ENCODE assay signal across 10 mouse cellular contexts in genomic region chr11:100402240-100402639, GRCm38 (mm10). TPM values are rescaled to one million over a fixed set of nuclear protein-coding genes. Genes with fewer than 3 reads are reported as not detected.
A peak's percentile ranks its signal among the peaks of the same experiment; 100 is the strongest.
DNase-seq lines count a peak whose midpoint lies in the region; ATAC-seq and TF ChIP-seq lines count a peak whose summit lies in the region.
"Had no signal": no experiment of that assay in that cellular context is flagged by ENCODE, and none has a peak within 500 bp of the region (broad histone marks: within the 10 kb centered on the region; RNA-seq: fewer than 3 reads in every experiment).

No protein-coding gene starts in this region.

- WGBS in lung, postnatal 0 days = 28% methylated on average over 6 of the region's 6 CpGs
- WGBS in heart, adult 2 months = 32% methylated on average over 6 of the region's 6 CpGs
- 28% methylated on average over 6 of the region's 6 CpGs for WGBS in stomach, embryonic 15.5 days

- DNase-seq in lung, postnatal 0 days (ENCODE audit: low spot score) = peak; percentile 40
- no peak for DNase-seq in lung, postnatal 10 days
- peak; percentile 62 to 81 for DNase-seq in heart, adult 2 months
- DNase-seq in heart, postnatal 4 days = peak; percentile 76
- no peak for DNase-seq in thymus, postnatal 14 days
- no peak for DNase-seq in kidney, adult 11 months

- no peaks in the 10 kb centered on the region for H3K27me3 ChIP-seq in lung, postnatal 0 days (replicated peaks; ENCODE audit: insufficient read depth, low read length)
- no peaks in the 10 kb centered on the region for H3K27me3 ChIP-seq in heart, adult 2 months (ENCODE audit: control insufficient read depth, insufficient read depth, low read length)
- no peaks in the 10 kb centered on the region for H3K27me3 ChIP-seq in stomach, embryonic 15.5 days (replicated peaks)

- H3K9me3 ChIP-seq in lung, postnatal 0 days (ENCODE audit: low read length) = no peaks in the 10 kb centered on the region
- H3K9me3 ChIP-seq in stomach, embryonic 15.5 days = no peaks in the 10 kb centered on the region
- H3K9me3 ChIP-seq: G1E; midbrain, embryonic 10.5 days had no signal

- H3K4me3 ChIP-seq in lung, postnatal 0 days (ENCODE audit: low read depth, low read length) = no peak overlapping the region
- H3K4me3 ChIP-seq in heart, adult 2 months = no peak overlapping the region
- H3K4me3 ChIP-seq in stomach, embryonic 15.5 days (replicated peaks) = no peak overlapping the region
- H3K4me3 ChIP-seq: midbrain, embryonic 10.5 days had no signal

- H3K36me3 ChIP-seq in lung, postnatal 0 days (ENCODE audit: insufficient read depth, low read length) = no peaks in the 10 kb centered on the region
- no peaks in the 10 kb centered on the region for H3K36me3 ChIP-seq in heart, adult 2 months (ENCODE audit: control insufficient read depth, insufficient read depth, low read length)
- no peaks in the 10 kb centered on the region for H3K36me3 ChIP-seq in stomach, embryonic 15.5 days
- H3K36me3 ChIP-seq: G1E; midbrain, embryonic 10.5 days had no signal

- no peaks in the 10 kb centered on the region for H3K79me2 ChIP-seq in heart, adult 2 months (replicated peaks; ENCODE audit: control insufficient read depth, insufficient read depth, low read length)

- H3K27ac ChIP-seq in lung, postnatal 0 days (ENCODE audit: low read length) = peak overlapping the region; percentile 85
- H3K27ac ChIP-seq in heart, adult 2 months = peak overlapping the region; percentile 93
- H3K27ac ChIP-seq in stomach, embryonic 15.5 days = peak overlapping the region; percentile 84
- H3K27ac ChIP-seq: midbrain, embryonic 10.5 days had no signal

- no peak for ATAC-seq in lung, postnatal 0 days
- ATAC-seq in stomach, embryonic 15.5 days (ENCODE audit: insufficient read depth, low FRiP score, low read depth) = no peak
- ATAC-seq: inflammation-experienced regulatory T-cells, adult 6 months had no signal

- H3K9ac ChIP-seq in lung, postnatal 0 days (replicated peaks; ENCODE audit: low read depth) = no peak overlapping the region
- H3K9ac ChIP-seq in heart, adult 2 months (ENCODE audit: low read depth, low read length) = peak overlapping the region; percentile 36
- no peak overlapping the region for H3K9ac ChIP-seq in stomach, embryonic 15.5 days

- intact Hi-C loops in heart, adult 2 months (cut with DNase I) = no loop called here

- TF ChIP-seq POLR2A in heart, adult 2 months (IDR thresholded peaks at IDR 0.05; ENCODE audit: insufficient read depth, low read depth, low read length) = peak; percentile 65

- H3K4me1 ChIP-seq in lung, postnatal 0 days (ENCODE audit: insufficient read depth, low read depth, low read length) = peaks cover 15% of the 10 kb centered on the region; the same call in 1 of the 2 replicates
- peaks cover 28% of the 10 kb centered on the region for H3K4me1 ChIP-seq in heart, adult 2 months (ENCODE audit: control insufficient read depth, insufficient read depth, low read length)
- peaks cover 41% of the 10 kb centered on the region for H3K4me1 ChIP-seq in stomach, embryonic 15.5 days

- no peak for TF ChIP-seq EP300 in lung, postnatal 0 days (IDR thresholded peaks at IDR 0.05)
- peak; percentile 75; the same call in 1 of the 2 replicates for TF ChIP-seq EP300 in heart, adult 2 months (IDR thresholded peaks at IDR 0.05; ENCODE audit: insufficient read depth, low read depth, low read length)

- TF ChIP-seq CTCF in lung, postnatal 0 days (IDR thresholded peaks at IDR 0.05) = no peak
- TF ChIP-seq CTCF in heart, adult 2 months (IDR thresholded peaks at IDR 0.05) = no peak

- H3K4me2 ChIP-seq in lung, postnatal 0 days (replicated peaks; ENCODE audit: low read depth, low read length) = no peak overlapping the region
- H3K4me2 ChIP-seq in stomach, embryonic 15.5 days = peak overlapping the region; percentile 19

RNA-seq across cellular contexts. Expression of gene Jup, which starts 4.7 kb away (rescaled TPM):
- 231 and 251 TPM in 2 replicates for polyA plus RNA-seq in lung, postnatal 0 days (2015; fragmentation: Nextera tagmentation; extraction: Ambion mirVana)
- 100 to 1,000 TPM; 234 to 237 TPM for total RNA-seq in heart, adult 2 months (2021)
- polyA plus RNA-seq in heart, adult 2 months (2012; rRNA removed) = 317 and 318 TPM in 2 replicates
- total RNA-seq in heart, postnatal 4 days (2021) = 100 to 1,000 TPM; 223 to 234 TPM
- polyA plus RNA-seq in stomach, embryonic 15.5 days (2015; fragmentation: Nextera tagmentation; extraction: Ambion mirVana) = 163 and 173 TPM in 2 replicates
- polyA plus RNA-seq: G1E had no signal

RNA-seq across cellular contexts. Expression of gene P3h4, which starts 12.4 kb away (rescaled TPM):
- 44.9 and 47.1 TPM in 2 replicates for polyA plus RNA-seq in lung, postnatal 0 days (2015; fragmentation: Nextera tagmentation; extraction: Ambion mirVana)
- total RNA-seq in heart, adult 2 months (2021) = 10 to 100 TPM; 13.4 to 16.8 TPM
- 29.7 and 35.6 TPM in 2 replicates for polyA plus RNA-seq in heart, adult 2 months (2012; rRNA removed)
- total RNA-seq in heart, postnatal 4 days (2021) = 10 to 100 TPM; 28.0 to 30.0 TPM
- polyA plus RNA-seq in stomach, embryonic 15.5 days (2015; fragmentation: Nextera tagmentation; extraction: Ambion mirVana) = 57.6 and 61.7 TPM in 2 replicates
- total RNA-seq: G1E had no signal
- polyA plus RNA-seq: G1E had no signal

RNA-seq across cellular contexts. Expression of gene Fkbp10, which starts 13.3 kb away (rescaled TPM):
- polyA plus RNA-seq in lung, postnatal 0 days (2015; fragmentation: Nextera tagmentation; extraction: Ambion mirVana) = 75.6 and 86.5 TPM in 2 replicates
- total RNA-seq in heart, adult 2 months (2021) = 1 to 10 TPM; 7.4 to 7.5 TPM
- polyA plus RNA-seq in heart, adult 2 months (2012; rRNA removed) = 24.8 and 35.6 TPM in 2 replicates
- total RNA-seq in heart, postnatal 4 days (2021) = 10 to 100 TPM; 68.8 to 76.1 TPM
- polyA plus RNA-seq in stomach, embryonic 15.5 days (2015; fragmentation: Nextera tagmentation; extraction: Ambion mirVana) = 89.1 and 100 TPM in 2 replicates
- polyA plus RNA-seq: G1E had no signal

RNA-seq across cellular contexts. Expression of gene Nt5c3b, which starts 39.4 kb away (rescaled TPM):
- polyA plus RNA-seq in lung, postnatal 0 days (2015; fragmentation: Nextera tagmentation; extraction: Ambion mirVana) = 56.3 and 57.6 TPM in 2 replicates
- total RNA-seq in heart, adult 2 months (2021) = 10 to 100 TPM; 23.5 to 24.1 TPM
- polyA plus RNA-seq in heart, adult 2 months (2012; rRNA removed) = 44.0 and 63.3 TPM in 2 replicates
- 10 to 100 TPM; 52.3 to 55.3 TPM for total RNA-seq in heart, postnatal 4 days (2021)
- 108 TPM in 2 replicates for polyA plus RNA-seq in stomach, embryonic 15.5 days (2015; fragmentation: Nextera tagmentation; extraction: Ambion mirVana)

RNA-seq across cellular contexts. Expression of gene Klhl10, which starts 39.5 kb away (rescaled TPM):
- polyA plus RNA-seq in lung, postnatal 0 days (2015; fragmentation: Nextera tagmentation; extraction: Ambion mirVana) = 0.38 and 0.43 TPM in 2 replicates
- 1 to 10 TPM in 1 of 2 experiments, under 1 TPM in 1; 0.50 to 1.0 TPM for total RNA-seq in heart, adult 2 months (2021)
- polyA plus RNA-seq in heart, adult 2 months (2012; rRNA removed) = 0.86 and 1.8 TPM in 2 replicates
- total RNA-seq in heart, postnatal 4 days (2021) = under 1 TPM; 0.43 to 0.59 TPM
- polyA plus RNA-seq in stomach, embryonic 15.5 days (2015; fragmentation: Nextera tagmentation; extraction: Ambion mirVana) = 0.51 and 0.59 TPM in 2 replicates
- polyA plus RNA-seq: G1E had no signal

Comparison
In these comparisons a context has a peak if more than half of its experiments do, and no peak if none do; other contexts are left out.
1. DNase-seq: peak in lung, postnatal 0 days (single experiment), heart, adult 2 months (2 of 2) and heart, postnatal 4 days (single experiment); none in lung, postnatal 10 days (single experiment), thymus, postnatal 14 days (single experiment) and kidney, adult 11 months (single experiment).
2. Peak in every context shown above with its lines, with median percentiles within 50 percentile points of each other: H3K27ac ChIP-seq.